Mouse (Mus musculus) embryonic facial prominence, embryonic 13.5 days (tissue): ENCODE measurements around the gene Capzb. TPM values are rescaled to one million over a fixed set of nuclear protein-coding genes. Genes with fewer than 3 reads are reported as not detected.

ENCODE experiments used
- ATAC-seq: fragments of 200-750 bp; cut with Nextera tagmentation; 2 replicates; pipeline ENCODE4 v1.8.0; 2017; ENCODE audit warnings: low read depth; ENCODE audit not compliant: insufficient number of reproducible peaks, insufficient read depth, low FRiP score, low TSS enrichment
- H3K27ac ChIP-seq: fragments of 300-500 bp; sonication (generic); 2 replicates; pipeline ENCODE4 v1.5.1; 2015; ENCODE audit warnings: moderate library complexity, mild to moderate bottlenecking, inconsistent platforms
- H3K27me3 ChIP-seq: fragments of 300-500 bp; sonication (generic); 2 replicates; pipeline ENCODE4 v1.6.1; 2015; ENCODE audit warnings: mild to moderate bottlenecking, inconsistent platforms
- H3K36me3 ChIP-seq: fragments of 300-500 bp; sonication (generic); 2 replicates; pipeline ENCODE4 v1.6.1; 2015; ENCODE audit warnings: mild to moderate bottlenecking, inconsistent platforms
- H3K4me1 ChIP-seq: fragments of 300-500 bp; sonication (generic); 2 replicates; pipeline ENCODE4 v1.6.1; 2015; ENCODE audit warnings: inconsistent platforms
- H3K4me2 ChIP-seq: fragments of 300-500 bp; sonication (generic); 2 replicates; pipeline ENCODE4 v1.6.1; 2015; ENCODE audit warnings: moderate library complexity, mild to moderate bottlenecking, inconsistent platforms
- H3K4me3 ChIP-seq: fragments of 300-500 bp; sonication (generic); 2 replicates; pipeline ENCODE4 v1.5.1; 2015; ENCODE audit warnings: mild to moderate bottlenecking, inconsistent platforms
- H3K9ac ChIP-seq: fragments of 300-500 bp; sonication (generic); 2 replicates; pipeline ENCODE4 v1.6.1; 2015; ENCODE audit warnings: mild to moderate bottlenecking, inconsistent platforms
- H3K9me3 ChIP-seq: fragments of 300-500 bp; sonication (generic); 2 replicates; pipeline ENCODE4 v1.6.1; 2016; ENCODE audit warnings: inconsistent platforms
- WGBS: fragments of 180-500 bp; shearing (Covaris S2); methylation state at CpG from one replicate; pipeline ENCODE4 v1.1.7; 2015; ENCODE audit warnings: mixed read lengths; 5-methylcytosine and 5-hydroxymethylcytosine counted together
- polyA plus RNA-seq: library from polyadenylated mRNA; unstranded; fragments of >200 nt; fragmentation: Nextera tagmentation; extraction: Ambion mirVana; gene quantifications from 2 replicates; pipeline ENCODE4 v1.2.1, GENCODE M21; 2015

Capzb gene
- polyA plus RNA-seq, 1 experiment from 2014 or later = 424 TPM

DNA sequence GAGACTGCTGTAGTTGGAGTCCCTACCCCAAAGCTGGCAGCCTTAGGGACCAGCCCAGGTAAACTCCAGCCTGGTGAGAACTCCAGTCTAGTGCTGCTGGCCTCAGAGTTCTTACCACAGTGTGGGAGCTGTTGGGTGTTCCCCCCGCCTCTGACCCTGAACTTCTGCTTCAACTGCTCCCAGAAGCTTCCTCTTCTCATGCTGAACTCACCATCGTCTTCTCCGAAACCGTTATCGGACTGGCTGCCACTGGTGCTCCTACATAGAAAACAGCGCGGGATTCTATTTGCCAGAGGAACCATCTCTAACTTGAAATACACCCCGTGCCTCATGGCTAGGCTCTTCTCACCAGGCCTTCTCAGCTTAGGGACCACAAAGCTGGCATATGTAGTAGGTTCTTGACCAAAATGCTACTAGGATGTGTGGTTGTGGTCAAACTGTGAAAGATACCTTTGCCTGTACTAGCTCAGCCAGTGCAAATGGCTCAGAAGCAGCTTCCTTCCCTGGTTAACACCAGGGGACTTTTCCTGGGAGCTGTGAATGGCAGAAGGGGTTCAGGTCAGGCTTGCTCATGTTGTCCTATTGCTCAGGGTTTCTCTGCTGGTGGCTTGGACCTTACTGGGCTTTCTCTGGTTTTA is 7.1 kb downstream of the Capzb start:
- Histone ChIP-seq H3K4me2 (no peak overlapping the region), H3K36me3 (peaks cover 26% of the 10 kb centered on the region), H3K4me3 (no peak overlapping the region), H3K4me1 (peaks cover 56% of the 10 kb centered on the region), H3K27me3 (no peaks in the 10 kb centered on the region), H3K9ac (no peak overlapping the region), H3K27ac (no peak overlapping the region), H3K9me3 (no peaks in the 10 kb centered on the region)
- 91% methylated on average over 8 of the region's 8 CpGs for WGBS
- ATAC-seq = no peak

DNA sequence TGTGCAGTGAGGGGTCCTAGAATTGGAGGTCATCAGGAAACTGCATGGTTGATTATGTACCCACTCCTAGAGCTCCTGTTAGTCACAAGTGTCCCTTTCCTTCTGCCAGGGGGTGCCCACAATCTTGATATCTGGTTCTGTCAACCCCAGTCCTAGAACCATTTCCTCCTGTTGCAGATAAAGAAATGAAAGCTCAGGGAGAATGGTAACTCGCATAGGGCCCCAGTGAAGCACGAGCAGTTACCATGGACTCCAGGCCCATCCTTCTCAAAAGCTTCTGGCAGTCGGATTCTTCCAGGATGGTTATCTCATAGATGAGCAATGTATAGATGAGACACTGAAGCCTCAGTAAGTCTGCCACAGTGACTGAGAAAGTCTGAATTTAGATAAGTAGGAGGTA is 8.2 kb downstream of the Capzb start:
- Histone ChIP-seq H3K4me2 (no peak overlapping the region), H3K4me1 (peaks cover 46% of the 10 kb centered on the region), H3K4me3 (no peak overlapping the region), H3K36me3 (peaks cover 26% of the 10 kb centered on the region), H3K9ac (no peak overlapping the region), H3K27ac (no peak overlapping the region), H3K9me3 (no peaks in the 10 kb centered on the region), H3K27me3 (no peaks in the 10 kb centered on the region)
- WGBS = 87% methylated on average over 3 of the region's 3 CpGs
- ATAC-seq = no peak

DNA sequence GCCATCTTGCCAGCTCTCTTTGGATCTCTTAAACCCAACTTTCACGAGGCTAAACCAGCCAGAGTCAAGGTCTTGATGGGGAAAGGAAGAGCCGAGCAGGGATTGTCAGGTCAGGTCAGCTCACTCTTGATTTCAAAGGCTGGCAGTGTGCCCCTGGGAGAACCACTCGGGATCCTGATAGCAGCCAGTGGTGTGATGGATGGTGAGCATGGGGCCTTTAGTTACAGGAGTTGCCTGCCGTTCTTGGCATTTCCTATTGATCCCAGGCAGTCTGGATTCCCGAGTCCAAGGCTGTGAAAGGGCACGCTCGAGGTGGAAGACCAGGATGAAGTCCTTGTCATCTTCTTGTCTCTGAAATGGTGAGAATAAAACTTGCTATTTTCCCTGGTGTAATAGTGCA is 9.9 kb downstream of the Capzb start:
- Histone ChIP-seq H3K36me3 (peaks cover 29% of the 10 kb centered on the region), H3K4me1 (peaks cover 48% of the 10 kb centered on the region), H3K27me3 (no peaks in the 10 kb centered on the region), H3K9ac (peak overlapping the region; percentile 36; the same call in 1 of the 2 replicates), H3K4me2 (no peak overlapping the region), H3K9me3 (no peaks in the 10 kb centered on the region), H3K4me3 (no peak overlapping the region), H3K27ac (no peak overlapping the region)
- WGBS = 69% methylated on average over 7 of the region's 7 CpGs
- ATAC-seq = no peak

DNA sequence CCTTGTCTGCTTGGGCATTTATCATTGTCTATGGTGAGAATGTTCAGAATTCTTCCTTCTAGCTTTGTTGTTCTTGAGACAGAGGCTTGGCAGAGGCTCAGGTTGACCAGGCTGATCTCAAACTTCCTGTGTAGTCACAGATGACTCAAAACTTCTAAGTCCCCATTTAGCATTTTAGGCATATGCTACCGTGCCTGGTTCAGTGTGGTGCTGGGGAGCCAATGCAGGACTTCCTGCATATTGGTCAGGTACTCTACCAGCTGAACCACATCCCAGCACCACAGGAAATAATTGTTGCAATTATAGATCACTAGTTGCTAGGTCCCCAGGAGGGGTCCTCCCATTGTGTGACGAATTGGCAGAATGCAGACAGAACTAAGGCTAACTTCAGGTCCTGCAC is 10.7 kb downstream of the Capzb start:
- Histone ChIP-seq H3K4me3 (no peak overlapping the region), H3K36me3 (peaks cover 29% of the 10 kb centered on the region), H3K27ac (no peak overlapping the region), H3K4me1 (peaks cover 48% of the 10 kb centered on the region), H3K27me3 (no peaks in the 10 kb centered on the region), H3K9me3 (no peaks in the 10 kb centered on the region), H3K4me2 (no peak overlapping the region), H3K9ac (no peak overlapping the region)
- 73% methylated on average over 2 of the region's 2 CpGs for WGBS
- no peak for ATAC-seq

DNA sequence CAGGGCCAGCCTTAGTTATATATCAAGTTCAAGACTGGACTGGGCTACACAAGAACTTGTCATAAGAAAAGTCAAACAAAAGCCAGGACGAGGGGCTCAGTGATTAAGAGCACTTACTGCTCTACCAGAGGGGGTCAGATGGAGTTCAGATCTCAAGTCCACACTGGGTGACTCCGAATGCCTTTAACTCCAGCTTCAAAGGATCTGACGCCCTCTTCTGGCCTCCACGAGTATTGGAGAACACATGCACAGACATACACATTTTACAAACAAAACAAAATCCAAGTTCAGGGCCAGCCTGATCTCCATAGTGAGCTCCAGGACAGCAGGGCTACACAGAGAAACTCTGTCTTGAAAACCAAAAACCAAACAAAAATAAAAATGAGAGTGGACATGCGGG is 13.1 kb downstream of the Capzb start:
- Histone ChIP-seq H3K4me3 (no peak overlapping the region), H3K4me2 (no peak overlapping the region), H3K36me3 (peaks cover 14% of the 10 kb centered on the region), H3K4me1 (peaks cover 71% of the 10 kb centered on the region), H3K9me3 (no peaks in the 10 kb centered on the region), H3K9ac (no peak overlapping the region), H3K27me3 (no peaks in the 10 kb centered on the region), H3K27ac (no peak overlapping the region)
- no peak for ATAC-seq
- 50% methylated on average over 5 of the region's 5 CpGs for WGBS

DNA sequence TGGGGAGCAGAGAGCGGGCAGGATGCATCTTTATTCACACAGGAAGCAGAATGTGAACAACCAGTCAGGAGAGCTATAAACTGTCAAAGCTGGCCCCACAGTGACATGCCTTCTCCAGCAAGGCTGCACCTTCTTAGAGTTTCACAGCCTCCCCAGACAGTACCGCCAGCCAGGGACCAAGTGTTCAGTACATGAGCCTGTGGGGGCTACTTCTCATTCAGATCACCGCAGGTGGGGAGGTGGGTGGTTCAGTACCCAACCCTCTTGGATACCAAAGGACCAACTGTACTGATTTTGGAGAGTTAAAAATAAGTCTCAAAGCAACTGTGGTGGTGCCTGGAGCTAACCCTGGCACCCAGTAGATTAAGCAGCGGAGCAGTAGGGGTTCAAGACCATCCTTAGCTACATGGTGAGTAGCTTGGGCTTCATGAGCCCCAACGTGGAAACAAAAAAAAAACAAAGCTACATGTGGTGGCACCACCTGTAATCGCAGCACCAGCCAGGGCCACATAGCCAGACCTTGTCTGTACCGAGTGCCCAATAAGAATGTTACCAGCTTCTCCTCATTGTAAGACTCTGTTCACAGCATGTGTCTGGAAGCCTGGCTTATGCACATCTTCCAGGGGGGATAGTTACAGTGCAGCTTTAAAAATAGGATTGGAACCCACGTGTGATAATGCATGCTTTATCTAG is 13.8 kb downstream of the Capzb start:
- WGBS = 77% methylated on average over 8 of the region's 8 CpGs
- Histone ChIP-seq H3K4me1 (peaks cover 78% of the 10 kb centered on the region), H3K9ac (no peak overlapping the region), H3K4me2 (no peak overlapping the region), H3K4me3 (no peak overlapping the region), H3K9me3 (no peaks in the 10 kb centered on the region), H3K27me3 (no peaks in the 10 kb centered on the region), H3K36me3 (peaks cover 8% of the 10 kb centered on the region), H3K27ac (no peak overlapping the region)
- no peak for ATAC-seq

DNA sequence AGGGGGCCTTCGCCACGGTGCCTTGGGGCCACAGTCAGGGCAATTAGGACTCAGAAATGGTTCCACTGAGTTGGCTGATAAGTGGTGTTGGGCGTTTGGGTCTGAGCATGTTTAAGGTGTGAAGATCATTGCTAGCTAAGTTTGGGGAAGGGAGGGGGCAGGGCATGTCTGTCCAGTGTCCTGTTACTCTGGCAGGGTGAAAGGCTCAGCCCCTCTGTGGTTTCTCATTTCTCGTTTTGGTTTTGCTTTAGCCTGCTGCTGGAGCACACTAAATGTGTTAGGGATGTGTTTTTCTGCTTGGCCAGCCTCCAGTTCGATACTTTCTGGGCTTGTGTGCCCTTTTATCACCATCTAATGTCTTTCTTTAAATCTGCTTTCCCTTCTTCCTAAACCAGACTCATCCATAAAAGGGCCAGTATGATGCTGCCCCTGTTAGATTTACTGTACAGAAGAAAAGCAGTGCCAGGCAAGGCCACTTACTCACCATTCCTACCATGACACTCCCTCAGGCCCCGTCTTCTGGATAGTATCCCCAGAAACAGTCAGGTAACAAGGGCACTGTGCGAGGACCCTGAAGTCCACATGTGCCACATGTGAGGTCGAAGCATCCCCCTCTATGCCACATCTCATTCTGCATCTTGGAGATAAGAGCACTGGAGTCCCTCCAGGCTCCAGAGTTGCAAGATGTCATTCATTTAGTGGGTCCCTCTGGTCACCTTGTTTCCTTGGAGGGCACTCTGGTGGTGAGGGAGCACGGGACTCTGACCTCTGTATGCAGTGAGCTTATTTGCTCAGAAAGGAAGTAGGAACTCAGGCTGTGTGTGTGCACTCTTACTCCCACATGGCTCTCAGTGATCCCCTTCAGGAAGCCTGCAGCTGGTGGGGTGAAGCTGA is 15.8 kb downstream of the Capzb start:
- H3K4me1 ChIP-seq = peaks cover 87% of the 10 kb centered on the region

DNA sequence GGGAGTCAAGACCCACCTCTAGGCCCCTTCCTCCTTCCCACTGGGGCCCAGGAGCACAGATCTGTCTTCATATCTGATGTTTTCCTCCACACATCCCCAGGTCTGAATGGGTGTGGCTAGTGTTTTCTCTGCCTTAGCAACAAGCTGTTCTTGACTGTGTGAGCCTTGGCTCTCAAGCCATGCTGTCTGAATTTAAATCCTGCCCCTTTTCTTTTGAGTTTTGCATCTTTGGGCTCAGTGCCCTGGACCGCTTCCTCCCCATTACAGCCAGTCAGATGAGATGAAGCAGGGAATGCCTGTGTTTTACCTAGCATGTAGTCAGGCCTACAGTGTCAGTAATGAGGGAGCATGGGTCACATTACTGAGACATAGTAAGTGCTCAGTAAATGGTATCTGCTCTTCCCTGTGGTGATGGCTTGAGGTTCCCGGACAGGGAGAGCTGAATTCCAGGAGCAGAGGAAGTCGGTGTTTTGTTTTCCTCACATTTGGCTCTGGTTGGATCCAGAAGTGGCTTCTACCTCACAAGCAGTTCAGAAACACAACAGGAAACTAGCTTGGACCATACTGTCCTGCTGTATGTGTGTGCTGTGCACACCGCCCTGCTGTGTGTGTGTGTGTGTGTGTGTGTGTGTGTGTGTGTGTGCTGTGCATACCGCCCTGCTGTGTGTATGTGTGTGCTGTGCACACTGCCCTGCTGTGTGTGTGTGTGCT is 16.6 kb downstream of the Capzb start:
- peaks cover 87% of the 10 kb centered on the region for H3K4me1 ChIP-seq
- no peak overlapping the region for H3K4me3 ChIP-seq
- no peak overlapping the region; the same call in 1 of the 2 replicates for H3K4me2 ChIP-seq
- ATAC-seq = no peak
- H3K27me3 ChIP-seq = no peaks in the 10 kb centered on the region
- H3K36me3 ChIP-seq = peaks cover 6% of the 10 kb centered on the region; the same call in 1 of the 2 replicates
- H3K9ac ChIP-seq = 0 out of 2 replicates have a peak overlapping the region, but pooled peaks have one; percentile 33
- 66% methylated on average over 5 of the region's 5 CpGs for WGBS
- peak overlapping the region; percentile 70 for H3K27ac ChIP-seq
- H3K9me3 ChIP-seq = no peaks in the 10 kb centered on the region

More for the DNA sequence above, 15.8 kb downstream of the Capzb start:
- Histone ChIP-seq H3K4me2 (no peak overlapping the region; the same call in 1 of the 2 replicates), H3K9ac (peak overlapping the region; percentile 33; the same call in 1 of the 2 replicates), H3K4me3 (no peak overlapping the region), H3K27ac (peak overlapping the region; percentile 70), H3K27me3 (no peaks in the 10 kb centered on the region), H3K36me3 (peaks cover 6% of the 10 kb centered on the region; the same call in 1 of the 2 replicates), H3K9me3 (no peaks in the 10 kb centered on the region)
- WGBS = 34% methylated on average over 9 of the region's 9 CpGs
- no peak for ATAC-seq

DNA sequence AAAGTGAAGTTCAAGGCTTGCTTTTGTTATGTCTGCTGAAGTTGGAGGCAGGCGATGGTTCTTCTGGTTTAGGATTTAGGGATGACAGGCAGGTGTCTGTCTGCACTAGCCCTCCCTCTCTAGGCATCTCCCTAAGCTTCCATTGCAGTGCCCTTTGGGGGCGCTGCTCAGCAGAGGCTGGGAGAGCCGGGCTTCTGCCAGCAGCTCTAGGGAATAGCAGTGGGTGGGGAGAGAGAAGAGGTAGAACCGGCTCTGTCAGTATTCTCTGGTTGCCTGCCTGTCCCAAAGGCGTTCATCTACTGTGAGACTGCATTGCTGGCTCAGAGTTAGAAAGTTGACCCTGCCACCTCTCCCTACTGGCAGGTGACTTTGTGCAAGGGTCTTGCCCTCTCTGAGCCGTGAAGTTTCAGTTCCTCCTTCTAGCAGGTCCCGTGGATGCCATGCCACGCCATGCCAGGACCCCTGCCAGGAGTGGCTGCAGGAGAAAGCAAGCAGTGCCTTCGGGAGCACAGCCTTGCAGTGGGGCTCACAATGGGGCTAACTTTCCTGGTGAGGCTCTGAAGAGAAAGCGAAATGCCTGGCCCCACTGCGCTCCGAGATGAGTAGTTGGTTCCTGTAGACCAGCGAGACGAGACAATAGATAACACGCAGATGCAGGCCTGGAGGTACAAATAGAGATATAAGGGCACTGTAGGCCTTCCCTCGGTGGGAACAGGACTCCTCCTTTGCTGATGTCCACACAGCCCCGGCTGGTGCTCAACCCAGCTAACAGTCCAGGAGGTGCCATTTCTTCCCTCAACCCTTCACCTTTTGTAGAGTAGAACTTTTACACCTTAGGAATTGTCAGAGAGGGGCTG is 19.5 kb downstream of the Capzb start:
- H3K4me2 ChIP-seq = peak overlapping the region; percentile 23; the same call in 1 of the 2 replicates

DNA sequence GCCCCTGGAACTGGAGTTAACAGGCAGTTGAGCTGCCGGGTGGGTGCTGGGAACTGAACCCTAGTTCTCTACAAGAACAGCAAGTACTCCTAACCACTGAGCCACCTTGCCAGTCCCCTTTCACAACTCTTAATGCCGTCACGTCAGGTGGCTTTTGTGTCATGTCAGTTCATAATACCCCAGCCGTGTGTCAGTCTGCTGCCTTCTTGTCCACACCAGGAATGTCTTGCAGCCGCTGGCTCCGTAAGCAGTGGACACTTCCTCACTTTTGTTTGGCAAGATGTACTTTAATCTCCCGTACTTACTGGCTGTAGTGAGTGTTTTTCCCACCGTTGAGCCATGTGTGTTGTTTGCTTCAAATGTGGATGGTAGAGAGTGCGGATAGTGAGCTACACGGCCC is 20.4 kb downstream of the Capzb start:
- WGBS = 75% methylated on average over 10 of the region's 10 CpGs
- 0 out of 2 replicates have a peak overlapping the region, but pooled peaks have one; percentile 36 for H3K4me2 ChIP-seq
- H3K4me3 ChIP-seq = no peak overlapping the region
- no peak for ATAC-seq
- peak overlapping the region; percentile 92 for H3K27ac ChIP-seq
- H3K36me3 ChIP-seq = 0 out of 2 replicates have a peak, but pooled peaks cover 3% of the 10 kb centered on the region
- H3K9me3 ChIP-seq = no peaks in the 10 kb centered on the region
- no peaks in the 10 kb centered on the region for H3K27me3 ChIP-seq
- H3K4me1 ChIP-seq = peaks cover 99% of the 10 kb centered on the region
- H3K9ac ChIP-seq = 0 out of 2 replicates have a peak overlapping the region, but pooled peaks have one; percentile 44

More for the DNA sequence above, 19.5 kb downstream of the Capzb start:
- WGBS = 63% methylated on average over 17 of the region's 17 CpGs
- no peak overlapping the region for H3K4me3 ChIP-seq
- no peak for ATAC-seq
- H3K27me3 ChIP-seq = no peaks in the 10 kb centered on the region
- 0 out of 2 replicates have a peak, but pooled peaks cover 3% of the 10 kb centered on the region for H3K36me3 ChIP-seq
- 0 out of 2 replicates have a peak overlapping the region, but pooled peaks have one; percentile 7 for H3K9ac ChIP-seq
- no peaks in the 10 kb centered on the region for H3K9me3 ChIP-seq
- peak overlapping the region; percentile 92 for H3K27ac ChIP-seq
- peaks cover 99% of the 10 kb centered on the region for H3K4me1 ChIP-seq
